Mouse (Mus musculus) left cerebral cortex, adult 2 months (tissue): ENCODE measurements around the gene Gm4565. TPM values are rescaled to one million over a fixed set of nuclear protein-coding genes. Genes with fewer than 3 reads are reported as not detected.
"Not testable (repeated sequence)": the region's sequence is repeated elsewhere in the genome, so short reads cannot be mapped to it uniquely, and the experiment has no call there.

Source experiments
- DNase-seq, 2 experiments: peaks; one replicate each; pipeline ENCODE4 v3.0.0; 2021 to 2022; ENCODE audit warnings: low spot score in 2 of 2, mixed read lengths in 1 of 2; ENCODE audit errors: extremely low spot score in 1 of 2
- H3K27ac ChIP-seq: fragments of 200-600 bp; 2 replicates; pipeline ENCODE4 v1.8.1; 2022
- H3K4me3 ChIP-seq: fragments of 200-600 bp; 2 replicates; pipeline ENCODE4 v1.8.1; 2022
- intact Hi-C: fragments of 180-260 bp; cut with DNase I; formaldehyde crosslinking; loops from one replicate; pipeline ENCODE4 v1.15.1; 2025
- long read RNA-seq, 2 experiments: library from polyadenylated mRNA; stranded (forward); transcript quantifications; one replicate each; pipeline ENCODE4 v2.0.0; 2021; ENCODE audit warnings: borderline mapping rate in 2 of 2
- total RNA-seq, 2 experiments: library from RNA; stranded (reverse); gene quantifications; 2 replicates each; pipeline ENCODE4 v1.2.3; 2021

Gm4565 gene
- not detected for total RNA-seq
- long read RNA-seq, experiment 1, result 0 reads
- long read RNA-seq, experiment 2, result 0 reads

GRCm38 (mm10) chr7:22588027-22588426 is at the start of gene Gm4565:
TSS of gene Gm4565 (minus strand) at chr7:22588127.
- H3K27ac ChIP-seq, DNase-seq, intact Hi-C loops: not testable (repeated sequence)

GRCm38 (mm10) chr7:22565243-22565642 is 22.7 kb downstream of the Gm4565 start, which contains the start of gene Gm4201:
TSS of gene Gm4201 (minus strand) at chr7:22565343.
- DNase-seq, intact Hi-C loops, H3K27ac ChIP-seq, H3K4me3 ChIP-seq: not testable (repeated sequence)

More at GRCm38 (mm10) chr7:22588027-22588426, at the start of gene Gm4565:
- not testable (repeated sequence) for H3K4me3 ChIP-seq

- H3K4me3 ChIP-seq, DNase-seq, intact Hi-C loops, H3K27ac ChIP-seq: not testable (repeated sequence)
Measured at GRCm38 (mm10) chr7:22534787-22535186, 53.1 kb downstream of the Gm4565 start, which contains the start of gene Gm8677. TSS of gene Gm8677 (minus strand) at chr7:22534887.

Other genes starting within 250 kb of the Gm4565 start
- gene Gm8660, start 217.1 kb downstream of the Gm4565 start, total RNA-seq, result not detected
- not detected for gene Vmn1r148, start 174.5 kb downstream of the Gm4565 start, total RNA-seq
- gene Vmn1r149, start 149.9 kb downstream of the Gm4565 start, total RNA-seq, result not detected
- gene Gm10665, start 124.1 kb downstream of the Gm4565 start, total RNA-seq, result not detected
- gene Vmn1r151, start 88.4 kb downstream of the Gm4565 start, total RNA-seq, result not detected
- gene Vmn1r152, start 65.2 kb downstream of the Gm4565 start, total RNA-seq, result not detected
- not detected for gene Gm8677, start 53.2 kb downstream of the Gm4565 start, total RNA-seq
- gene Gm4201, start 22.8 kb downstream of the Gm4565 start, total RNA-seq, result not detected
- gene Vmn1r155, start 69.9 kb upstream of the Gm4565 start, total RNA-seq, result not detected
- not detected for gene Gm8693, start 104.2 kb upstream of the Gm4565 start, total RNA-seq
- not detected for gene Gm4567, start 131.6 kb upstream of the Gm4565 start, total RNA-seq
- gene Vmn1r157, start 173.6 kb upstream of the Gm4565 start, total RNA-seq, result not detected
- gene Vmn1r158, start 202.7 kb upstream of the Gm4565 start, total RNA-seq, result not detected